Mouse (Mus musculus) limb, embryonic 12.5 days (tissue): ENCODE measurements around the gene Spry1. TPM values are rescaled to one million over a fixed set of nuclear protein-coding genes. Genes with fewer than 3 reads are reported as not detected.
"Not testable (repeated sequence)": the region's sequence is repeated elsewhere in the genome, so short reads cannot be mapped to it uniquely, and the experiment has no call there.

ENCODE experiments used
- ATAC-seq: fragments of 200-750 bp; cut with Nextera tagmentation; 2 replicates; pipeline ENCODE4 v1.8.0; 2017; ENCODE audit warnings: low read depth, moderate TSS enrichment; ENCODE audit not compliant: insufficient number of reproducible peaks, insufficient read depth, low FRiP score, low TSS enrichment
- H3K27ac ChIP-seq: fragments of 300-500 bp; sonication (generic); 2 replicates; pipeline ENCODE4 v1.5.1; 2016; ENCODE audit warnings: mild to moderate bottlenecking, moderate library complexity
- H3K27me3 ChIP-seq: fragments of 300-500 bp; sonication (generic); 2 replicates; pipeline ENCODE4 v1.6.1; 2016; ENCODE audit warnings: mild to moderate bottlenecking, moderate library complexity
- H3K36me3 ChIP-seq: fragments of 300-500 bp; sonication (generic); 2 replicates; pipeline ENCODE4 v1.6.1; 2016; ENCODE audit warnings: mild to moderate bottlenecking, moderate library complexity
- H3K4me1 ChIP-seq: fragments of 300-500 bp; sonication (generic); replicated peaks from 2 replicates; pipeline ENCODE4 v1.6.1; 2016
- H3K4me2 ChIP-seq: fragments of 300-500 bp; sonication (generic); 2 replicates; pipeline ENCODE4 v1.6.1; 2016; ENCODE audit warnings: mild to moderate bottlenecking, moderate library complexity
- H3K4me3 ChIP-seq: fragments of 300-500 bp; sonication (generic); replicated peaks from 2 replicates; pipeline ENCODE4 v1.5.1; 2016; ENCODE audit warnings: mild to moderate bottlenecking
- H3K9ac ChIP-seq: fragments of 300-500 bp; sonication (generic); replicated peaks from 2 replicates; pipeline ENCODE4 v1.6.1; 2016; ENCODE audit warnings: mild to moderate bottlenecking, moderate library complexity
- H3K9me3 ChIP-seq: fragments of 300-500 bp; sonication (generic); 2 replicates; pipeline ENCODE4 v1.6.1; 2016; ENCODE audit warnings: mild to moderate bottlenecking, moderate library complexity
- WGBS: fragments of 180-500 bp; shearing (Covaris S2); methylation state at CpG from one replicate; pipeline ENCODE4 v1.1.7; 2016; 5-methylcytosine and 5-hydroxymethylcytosine counted together
- polyA plus RNA-seq: library from polyadenylated mRNA; unstranded; fragments of >200 nt; fragmentation: Nextera tagmentation; extraction: Ambion mirVana; gene quantifications from 2 replicates; pipeline ENCODE4 v1.2.1, GENCODE M21; 2016

Spry1 gene
- 19.3 and 19.9 TPM in 2 replicates for polyA plus RNA-seq

GRCm38 (mm10) chr3:37639690-37640089 lies at the start of gene Spry1:
Gene Spry1 (plus strand): TSS chr3:37639947.
- Histone ChIP-seq H3K4me3 (peak within 1 kb of the TSS; percentile 85), H3K4me2 (peak within 1 kb of the TSS; percentile 74), H3K9me3 (no peaks in the 10 kb centered on the region), H3K9ac (peak within 1 kb of the TSS; percentile 86), H3K4me1 (peaks cover 31% of the 10 kb centered on the region), H3K36me3 (peaks cover 18% of the 10 kb centered on the region), H3K27ac (peak within 1 kb of the TSS; percentile 94), H3K27me3 (no peaks in the 10 kb centered on the region)
- under 1% methylated on average over 38 of the region's 38 CpGs for WGBS
- peak; percentile 83 for ATAC-seq

GRCm38 (mm10) chr3:37595721-37596120 lies 44.0 kb upstream of the Spry1 start:
- Histone ChIP-seq H3K4me2 (no peak overlapping the region), H3K4me1 (no peaks in the 10 kb centered on the region; the same call in 1 of the 2 replicates), H3K9ac (no peak overlapping the region), H3K9me3 (no peaks in the 10 kb centered on the region), H3K36me3 (no peaks in the 10 kb centered on the region), H3K27ac (peak overlapping the region; percentile 35; the same call in 1 of the 2 replicates), H3K4me3 (no peak overlapping the region), H3K27me3 (no peaks in the 10 kb centered on the region)
- 76% methylated on average over 10 of the region's 10 CpGs for WGBS
- no peak for ATAC-seq

- 67% methylated on average over 6 of the region's 6 CpGs for WGBS
- peak; percentile 56; the same call in 1 of the 2 replicates for ATAC-seq
- H3K9me3 ChIP-seq, result no peaks in the 10 kb centered on the region
- H3K4me3 ChIP-seq, result no peak overlapping the region
- H3K27ac ChIP-seq, result peak overlapping the region; percentile 41
- no peak overlapping the region for H3K9ac ChIP-seq
- no peaks in the 10 kb centered on the region; the same call in 1 of the 2 replicates for H3K4me1 ChIP-seq
- H3K36me3 ChIP-seq, result no peaks in the 10 kb centered on the region
- no peak overlapping the region for H3K4me2 ChIP-seq
- no peaks in the 10 kb centered on the region for H3K27me3 ChIP-seq
Observed at GRCm38 (mm10) chr3:37596519-37596918, 43.2 kb upstream of the Spry1 start.

- Histone ChIP-seq H3K27ac (peak overlapping the region; percentile 41; the same call in 1 of the 2 replicates), H3K9ac (no peak overlapping the region)
- no peak for ATAC-seq
Observed at GRCm38 (mm10) chr3:37597200-37597599, 42.5 kb upstream of the Spry1 start.

GRCm38 (mm10) chr3:37599641-37600040 lies 40.1 kb upstream of the Spry1 start:
- not testable (repeated sequence) for H3K4me2 ChIP-seq, H3K27me3 ChIP-seq, H3K27ac ChIP-seq, H3K36me3 ChIP-seq, H3K4me1 ChIP-seq, ATAC-seq, H3K9ac ChIP-seq, H3K9me3 ChIP-seq, H3K4me3 ChIP-seq
- 94% methylated on average over 14 of the region's 14 CpGs for WGBS

More at GRCm38 (mm10) chr3:37597200-37597599, 42.5 kb upstream of the Spry1 start:
- WGBS, result 69% methylated on average over 5 of the region's 5 CpGs
- Histone ChIP-seq H3K4me3 (no peak overlapping the region), H3K4me2 (no peak overlapping the region), H3K27me3 (no peaks in the 10 kb centered on the region), H3K4me1 (no peaks in the 10 kb centered on the region; the same call in 1 of the 2 replicates), H3K9me3 (no peaks in the 10 kb centered on the region), H3K36me3 (no peaks in the 10 kb centered on the region)

- no peak for ATAC-seq
- Histone ChIP-seq H3K9me3 (peaks cover 4% of the 10 kb centered on the region; the same call in 1 of the 2 replicates), H3K27me3 (no peaks in the 10 kb centered on the region), H3K4me3 (no peak overlapping the region), H3K27ac (no peak overlapping the region), H3K36me3 (no peaks in the 10 kb centered on the region), H3K4me1 (peaks cover 8% of the 10 kb centered on the region), H3K9ac (no peak overlapping the region), H3K4me2 (no peak overlapping the region)
- WGBS, result 96% methylated on average over 9 of the region's 9 CpGs
Observed at GRCm38 (mm10) chr3:37602356-37602755, 37.4 kb upstream of the Spry1 start.

- Histone ChIP-seq H3K4me2 (no peak overlapping the region), H3K27ac (no peak overlapping the region), H3K9me3 (peaks cover 4% of the 10 kb centered on the region; the same call in 1 of the 2 replicates), H3K27me3 (no peaks in the 10 kb centered on the region), H3K4me3 (no peak overlapping the region), H3K9ac (no peak overlapping the region), H3K36me3 (no peaks in the 10 kb centered on the region), H3K4me1 (peaks cover 8% of the 10 kb centered on the region)
- ATAC-seq, result no peak
- 82% methylated on average over 7 of the region's 7 CpGs for WGBS
Observed at GRCm38 (mm10) chr3:37602890-37603289, 36.9 kb upstream of the Spry1 start.

GRCm38 (mm10) chr3:37603541-37603940 lies 36.2 kb upstream of the Spry1 start:
- Histone ChIP-seq H3K36me3 (no peaks in the 10 kb centered on the region), H3K4me1 (peaks cover 8% of the 10 kb centered on the region), H3K9me3 (peaks cover 4% of the 10 kb centered on the region; the same call in 1 of the 2 replicates), H3K9ac (no peak overlapping the region), H3K27me3 (no peaks in the 10 kb centered on the region), H3K27ac (no peak overlapping the region), H3K4me2 (no peak overlapping the region), H3K4me3 (no peak overlapping the region)
- 82% methylated on average over 3 of the region's 3 CpGs for WGBS
- ATAC-seq, result no peak

- no peaks in the 10 kb centered on the region for H3K36me3 ChIP-seq
- ATAC-seq, result no peak
- H3K4me2 ChIP-seq, result no peak overlapping the region
- H3K27ac ChIP-seq, result no peak overlapping the region
- peaks cover 15% of the 10 kb centered on the region for H3K9me3 ChIP-seq
- no peak overlapping the region for H3K9ac ChIP-seq
- no peak overlapping the region for H3K4me3 ChIP-seq
- 66% methylated on average over 13 of the region's 13 CpGs for WGBS
- H3K4me1 ChIP-seq, result peaks cover 8% of the 10 kb centered on the region
- H3K27me3 ChIP-seq, result no peaks in the 10 kb centered on the region
Observed at GRCm38 (mm10) chr3:37604976-37605875, 34.5 kb upstream of the Spry1 start.

- 92% methylated on average over 10 of the region's 10 CpGs for WGBS
- H3K9ac ChIP-seq, result no peak overlapping the region
- ATAC-seq, result no peak
- H3K4me2 ChIP-seq, result no peak overlapping the region
- peaks cover 8% of the 10 kb centered on the region for H3K4me1 ChIP-seq
- H3K9me3 ChIP-seq, result peaks cover 15% of the 10 kb centered on the region
- H3K4me3 ChIP-seq, result no peak overlapping the region
- H3K27me3 ChIP-seq, result no peaks in the 10 kb centered on the region
- H3K36me3 ChIP-seq, result no peaks in the 10 kb centered on the region
- no peak overlapping the region for H3K27ac ChIP-seq
Observed at GRCm38 (mm10) chr3:37605876-37606238, 33.9 kb upstream of the Spry1 start.

GRCm38 (mm10) chr3:37608926-37609325 lies 30.8 kb upstream of the Spry1 start:
- Histone ChIP-seq H3K4me1 (peaks cover 8% of the 10 kb centered on the region), H3K9me3 (peaks cover 15% of the 10 kb centered on the region), H3K27me3 (no peaks in the 10 kb centered on the region), H3K4me3 (no peak overlapping the region), H3K27ac (no peak overlapping the region), H3K36me3 (no peaks in the 10 kb centered on the region), H3K4me2 (no peak overlapping the region), H3K9ac (no peak overlapping the region)
- no peak for ATAC-seq
- WGBS, result 86% methylated on average over 4 of the region's 4 CpGs
